Mouse (Mus musculus): ENCODE data around the gene Phkb.
"Not testable (repeated sequence)": the region's sequence is repeated elsewhere in the genome, so short reads cannot be mapped to it uniquely, and the experiment has no call there.

Gene Phkb

GRCm38 (mm10) chr8:85854220-85855123 lies 13.7 kb downstream of the Phkb start:
- Histone ChIP-seq H3K9me3 (ENCODE audit: low read length) (no peaks in the 10 kb centered on the region), H3K4me3 (replicated peaks; ENCODE audit: low read length) (peak overlapping the region; percentile 70), H3K36me3 (ENCODE audit: insufficient read depth, low read length) (peaks cover 16% of the 10 kb centered on the region; the same call in 1 of the 2 replicates), H3K4me1 (replicated peaks; ENCODE audit: low read depth, low read length) (peaks cover 38% of the 10 kb centered on the region), H3K27me3 (ENCODE audit: insufficient read depth, low read length) (no peaks in the 10 kb centered on the region)
- TF ChIP-seq NANOG (IDR thresholded peaks at IDR 0.05; ENCODE audit: borderline replicate concordance, low read length) (no peak), CTCF (conservative IDR thresholded peaks at IDR 0.05; ENCODE audit: low read length) (no peak), POU5F1 (IDR thresholded peaks at IDR 0.05; ENCODE audit: borderline replicate concordance, low read length) (no peak)

DNA sequence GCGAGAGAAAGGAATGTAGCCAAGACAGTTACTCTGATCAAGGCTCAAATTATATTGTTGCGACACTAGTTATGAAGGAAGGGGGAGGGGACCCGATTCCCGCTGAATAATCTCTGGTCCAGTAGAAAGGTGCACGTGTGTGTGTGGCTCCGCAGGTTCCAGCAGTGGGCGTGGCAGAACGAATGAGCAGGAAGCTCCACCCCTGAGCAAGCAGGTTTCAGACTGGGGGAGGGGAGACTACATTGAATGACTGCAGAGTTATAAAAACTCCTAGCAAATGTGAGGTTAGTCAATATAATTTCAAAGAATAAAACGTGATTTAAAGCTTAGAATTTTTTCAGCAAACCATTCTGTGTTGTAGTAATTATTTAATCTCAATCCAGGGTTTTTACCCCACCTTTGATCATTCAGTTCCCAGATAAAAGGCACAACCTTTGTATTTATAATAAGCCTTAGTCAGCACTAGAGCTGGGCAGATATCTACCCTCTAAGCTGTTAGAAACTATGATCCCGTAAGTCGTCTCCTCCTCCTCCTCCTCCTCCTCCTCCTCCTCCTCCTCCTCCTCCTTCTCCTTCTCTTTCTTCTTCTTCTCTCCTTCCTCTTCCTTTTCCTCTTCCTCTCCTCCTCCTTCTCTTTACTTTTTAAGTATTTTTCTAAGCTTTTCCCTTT lies 16.6 kb downstream of the Phkb start:
- Histone ChIP-seq H3K36me3 (ENCODE audit: insufficient read depth, low read length) (peaks cover 13% of the 10 kb centered on the region; the same call in 1 of the 2 replicates), H3K4me1 (replicated peaks; ENCODE audit: low read depth, low read length) (peaks cover 38% of the 10 kb centered on the region)
- not testable (repeated sequence) for H3K9me3 ChIP-seq (ENCODE audit: low read length); H3K27me3 ChIP-seq (ENCODE audit: insufficient read depth, low read length); H3K4me3 ChIP-seq (replicated peaks; ENCODE audit: low read length)

GRCm38 (mm10) chr8:85860612-85861011 lies 19.9 kb downstream of the Phkb start:
- Histone ChIP-seq H3K4me1 (replicated peaks; ENCODE audit: low read depth, low read length) (peaks cover 12% of the 10 kb centered on the region), H3K9me3 (ENCODE audit: low read length) (no peaks in the 10 kb centered on the region)
- TF ChIP-seq CTCF (conservative IDR thresholded peaks at IDR 0.05; ENCODE audit: low read length), result no peak
- no peak for TF ChIP-seq POU5F1 (IDR thresholded peaks at IDR 0.05; ENCODE audit: borderline replicate concordance, low read length)
- TF ChIP-seq NANOG (IDR thresholded peaks at IDR 0.05; ENCODE audit: borderline replicate concordance, low read length), result no peak

DNA sequence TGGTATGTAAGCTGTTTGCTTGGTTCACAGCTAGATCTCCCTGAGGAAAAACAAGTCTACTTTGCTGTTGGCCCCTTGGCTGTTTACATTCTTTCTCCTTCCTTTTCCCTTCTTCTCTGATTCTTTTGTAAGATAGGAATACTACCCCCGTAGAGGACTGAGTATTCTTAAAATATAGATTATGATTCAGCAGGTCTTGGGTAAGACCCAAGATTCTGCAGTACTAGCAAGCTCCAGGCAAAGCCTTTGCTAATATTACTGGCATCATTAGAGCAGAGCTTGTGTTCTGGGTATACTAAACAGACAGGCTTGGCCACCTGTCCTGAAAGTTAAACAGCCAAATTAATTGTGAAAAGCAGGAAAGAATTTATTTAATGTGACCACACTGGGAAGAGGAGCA lies 21.6 kb downstream of the Phkb start:
- H3K4me1 ChIP-seq (replicated peaks; ENCODE audit: low read depth, low read length), result peaks cover 4% of the 10 kb centered on the region
- no peak overlapping the region for H3K4me3 ChIP-seq (replicated peaks; ENCODE audit: low read length)
- no peaks in the 10 kb centered on the region for H3K27me3 ChIP-seq (ENCODE audit: insufficient read depth, low read length)
- H3K9me3 ChIP-seq (ENCODE audit: low read length), result no peaks in the 10 kb centered on the region
- 0 out of 2 replicates have a peak, but pooled peaks cover 3% of the 10 kb centered on the region for H3K36me3 ChIP-seq (ENCODE audit: insufficient read depth, low read length)
- no peak for TF ChIP-seq NANOG (IDR thresholded peaks at IDR 0.05; ENCODE audit: borderline replicate concordance, low read length)
- no peak for TF ChIP-seq POU5F1 (IDR thresholded peaks at IDR 0.05; ENCODE audit: borderline replicate concordance, low read length)
- no peak for TF ChIP-seq CTCF (conservative IDR thresholded peaks at IDR 0.05; ENCODE audit: low read length)

More at GRCm38 (mm10) chr8:85860612-85861011, 19.9 kb downstream of the Phkb start:
- 0 out of 2 replicates have a peak, but pooled peaks cover 3% of the 10 kb centered on the region for H3K36me3 ChIP-seq (ENCODE audit: insufficient read depth, low read length)
- H3K27me3 ChIP-seq (ENCODE audit: insufficient read depth, low read length), result no peaks in the 10 kb centered on the region
- no peak overlapping the region for H3K4me3 ChIP-seq (replicated peaks; ENCODE audit: low read length)

- no peaks in the 10 kb centered on the region for H3K9me3 ChIP-seq (ENCODE audit: low read length)
- H3K27me3 ChIP-seq (ENCODE audit: insufficient read depth, low read length), result no peaks in the 10 kb centered on the region
- no peak overlapping the region for H3K4me3 ChIP-seq (replicated peaks; ENCODE audit: low read length)
- peaks cover 9% of the 10 kb centered on the region for H3K4me1 ChIP-seq (replicated peaks; ENCODE audit: low read depth, low read length)
- H3K36me3 ChIP-seq (ENCODE audit: insufficient read depth, low read length), result no peaks in the 10 kb centered on the region
- TF ChIP-seq CTCF (conservative IDR thresholded peaks at IDR 0.05; ENCODE audit: low read length) (no peak), POU5F1 (IDR thresholded peaks at IDR 0.05; ENCODE audit: borderline replicate concordance, low read length) (no peak), NANOG (IDR thresholded peaks at IDR 0.05; ENCODE audit: borderline replicate concordance, low read length) (no peak)
Observed at GRCm38 (mm10) chr8:85871660-85872059, 30.9 kb downstream of the Phkb start.

DNA sequence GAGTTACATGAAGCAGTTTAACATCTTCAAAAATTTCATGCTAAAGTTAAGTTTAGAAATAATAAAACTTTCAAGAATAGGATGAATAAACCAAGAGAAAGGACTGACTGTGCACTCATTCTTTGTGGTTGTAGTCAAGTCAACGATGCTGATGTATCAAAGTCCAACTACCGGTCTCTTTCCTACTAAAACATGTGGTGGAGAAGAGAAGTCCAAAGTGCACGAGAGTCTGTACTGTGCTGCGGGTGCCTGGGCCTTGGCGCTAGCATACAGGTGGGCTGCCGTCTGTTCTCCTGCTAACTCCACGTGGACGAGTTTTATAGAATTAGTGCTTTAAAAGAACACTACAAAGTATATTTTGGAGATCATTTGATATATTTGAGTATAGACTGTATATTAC lies 37.2 kb downstream of the Phkb start:
- Histone ChIP-seq H3K36me3 (ENCODE audit: insufficient read depth, low read length) (peaks cover 27% of the 10 kb centered on the region), H3K4me1 (replicated peaks; ENCODE audit: low read depth, low read length) (peaks cover 6% of the 10 kb centered on the region), H3K9me3 (ENCODE audit: low read length) (no peaks in the 10 kb centered on the region), H3K4me3 (replicated peaks; ENCODE audit: low read length) (no peak overlapping the region), H3K27me3 (ENCODE audit: insufficient read depth, low read length) (no peaks in the 10 kb centered on the region)
- no peak for TF ChIP-seq NANOG (IDR thresholded peaks at IDR 0.05; ENCODE audit: borderline replicate concordance, low read length)
- TF ChIP-seq POU5F1 (IDR thresholded peaks at IDR 0.05; ENCODE audit: borderline replicate concordance, low read length), result no peak
- TF ChIP-seq CTCF (conservative IDR thresholded peaks at IDR 0.05; ENCODE audit: low read length), result no peak

GRCm38 (mm10) chr8:85879624-85880023 lies 38.9 kb downstream of the Phkb start:
- H3K9me3 ChIP-seq (ENCODE audit: low read length), result no peaks in the 10 kb centered on the region
- H3K4me1 ChIP-seq (replicated peaks; ENCODE audit: low read depth, low read length), result no peaks in the 10 kb centered on the region
- H3K4me3 ChIP-seq (replicated peaks; ENCODE audit: low read length), result no peak overlapping the region
- peaks cover 27% of the 10 kb centered on the region for H3K36me3 ChIP-seq (ENCODE audit: insufficient read depth, low read length)
- no peaks in the 10 kb centered on the region for H3K27me3 ChIP-seq (ENCODE audit: insufficient read depth, low read length)
- no peak for TF ChIP-seq POU5F1 (IDR thresholded peaks at IDR 0.05; ENCODE audit: borderline replicate concordance, low read length)
- TF ChIP-seq NANOG (IDR thresholded peaks at IDR 0.05; ENCODE audit: borderline replicate concordance, low read length), result no peak
- no peak for TF ChIP-seq CTCF (conservative IDR thresholded peaks at IDR 0.05; ENCODE audit: low read length)

DNA sequence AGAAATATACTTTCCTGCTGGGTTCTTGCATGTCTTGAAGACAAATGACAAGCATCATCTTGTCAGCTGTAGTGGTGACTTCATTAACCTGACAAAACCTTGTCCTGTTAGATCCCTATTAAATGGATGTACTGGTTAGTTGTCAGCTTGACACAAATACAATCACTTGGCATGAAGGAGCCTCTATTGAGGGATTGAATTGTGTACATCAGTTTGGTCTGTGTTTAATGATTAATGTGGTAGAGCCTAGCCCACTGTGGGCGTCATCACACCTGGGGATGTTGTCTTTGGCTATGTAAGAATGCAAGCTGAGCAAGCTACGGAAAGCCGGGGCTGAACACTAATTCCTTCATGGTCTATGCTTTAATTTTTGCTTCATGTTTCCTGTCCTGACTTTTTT lies 44.1 kb downstream of the Phkb start:
- H3K27me3 ChIP-seq (ENCODE audit: insufficient read depth, low read length), result no peaks in the 10 kb centered on the region
- no peaks in the 10 kb centered on the region for H3K4me1 ChIP-seq (replicated peaks; ENCODE audit: low read depth, low read length)
- H3K9me3 ChIP-seq (ENCODE audit: low read length), result no peaks in the 10 kb centered on the region
- peaks cover 22% of the 10 kb centered on the region for H3K36me3 ChIP-seq (ENCODE audit: insufficient read depth, low read length)
- no peak overlapping the region for H3K4me3 ChIP-seq (replicated peaks; ENCODE audit: low read length)
- TF ChIP-seq CTCF (conservative IDR thresholded peaks at IDR 0.05; ENCODE audit: low read length), result no peak
- no peak for TF ChIP-seq NANOG (IDR thresholded peaks at IDR 0.05; ENCODE audit: borderline replicate concordance, low read length)
- no peak for TF ChIP-seq POU5F1 (IDR thresholded peaks at IDR 0.05; ENCODE audit: borderline replicate concordance, low read length)
